Mouse (Mus musculus) kidney, adult 8-10 months (tissue): ENCODE data around the gene Efnb2.
A peak's percentile ranks its signal among the peaks of the same experiment; 100 is the strongest.

ENCODE experiments used
- DNase-seq, 2 experiments: peaks; one replicate each; pipeline ENCODE4 v3.0.0; 2022

Efnb2 gene

GRCm38 (mm10) chr8:8611928-8612327 is 49.1 kb downstream of the Efnb2 start:
- DNase-seq, result no peak

GRCm38 (mm10) chr8:8609791-8610190 is 51.3 kb downstream of the Efnb2 start:
- DNase-seq, result no peak

GRCm38 (mm10) chr8:8609141-8609540 is 51.9 kb downstream of the Efnb2 start:
- DNase-seq, result no peak

- no peak for DNase-seq
Observed at GRCm38 (mm10) chr8:8605621-8606020, 55.4 kb downstream of the Efnb2 start.

GRCm38 (mm10) chr8:8603875-8604274 is 57.2 kb downstream of the Efnb2 start:
- no peak for DNase-seq

- DNase-seq, result peak; percentile 8 to 12
Observed at GRCm38 (mm10) chr8:8602616-8603461, 58.2 kb downstream of the Efnb2 start.

GRCm38 (mm10) chr8:8599931-8600330 is 61.1 kb downstream of the Efnb2 start:
- no peak for DNase-seq

GRCm38 (mm10) chr8:8597434-8597833 is 63.6 kb downstream of the Efnb2 start:
- no peak for DNase-seq

GRCm38 (mm10) chr8:8595831-8596611 is 65.0 kb downstream of the Efnb2 start:
- DNase-seq, result no peak

GRCm38 (mm10) chr8:8593812-8594211 is 67.2 kb downstream of the Efnb2 start:
- no peak for DNase-seq

GRCm38 (mm10) chr8:8593371-8593770 is 67.7 kb downstream of the Efnb2 start:
- DNase-seq, result no peak

GRCm38 (mm10) chr8:8592331-8592730 is 68.7 kb downstream of the Efnb2 start:
- DNase-seq, result no peak

GRCm38 (mm10) chr8:8583981-8584377 is 77.1 kb downstream of the Efnb2 start:
- DNase-seq, result no peak

GRCm38 (mm10) chr8:8583290-8583980 is 77.6 kb downstream of the Efnb2 start:
- DNase-seq, result no peak

GRCm38 (mm10) chr8:8577770-8578303 is 83.2 kb downstream of the Efnb2 start:
- no peak for DNase-seq

GRCm38 (mm10) chr8:8576833-8577232 is 84.2 kb downstream of the Efnb2 start:
- DNase-seq, result peak in 1 of 2 experiments; percentile 2

GRCm38 (mm10) chr8:8576286-8576685 is 84.8 kb downstream of the Efnb2 start:
- no peak for DNase-seq

- DNase-seq, result no peak
Observed at GRCm38 (mm10) chr8:8574521-8575499, 86.2 kb downstream of the Efnb2 start.

GRCm38 (mm10) chr8:8572272-8572671 is 88.8 kb downstream of the Efnb2 start:
- DNase-seq, result no peak

GRCm38 (mm10) chr8:8571625-8572215 is 89.3 kb downstream of the Efnb2 start:
- no peak for DNase-seq

- no peak for DNase-seq
Observed at GRCm38 (mm10) chr8:8569280-8569679, 91.8 kb downstream of the Efnb2 start.
